Mouse (Mus musculus) retina, embryonic 14.5 days (tissue): ENCODE results near the gene Sema6b.

Experiments used
- DNase-seq: peaks from one replicate; pipeline ENCODE4 v3.0.0-alpha.2; 2015; ENCODE audit warnings: low spot score

The Sema6b gene

GRCm38 (mm10) chr17:56146131-56146530, 6.0 kb upstream of the Sema6b start:
- no peak for DNase-seq

DNA sequence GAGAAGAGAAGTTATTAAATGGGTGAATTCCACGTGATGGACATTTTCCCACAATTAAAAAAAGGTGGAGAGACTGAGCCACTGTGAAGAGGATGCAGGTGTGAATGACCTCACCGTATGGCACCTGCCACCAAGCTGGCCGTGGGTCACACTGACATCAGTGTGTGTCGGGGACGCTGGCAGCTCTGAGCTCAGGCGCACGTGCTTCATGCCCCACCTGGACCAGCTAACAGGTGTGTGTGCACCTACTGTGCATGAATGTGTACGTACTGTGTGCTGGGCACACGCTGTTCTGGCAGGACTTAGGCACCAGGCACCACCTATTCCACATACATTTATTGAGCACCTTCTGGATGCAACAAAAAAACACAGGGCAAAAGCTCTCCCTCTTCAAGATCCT, 4.4 kb upstream of the Sema6b start:
- DNase-seq, result no peak

GRCm38 (mm10) chr17:56141702-56142605, 1.8 kb upstream of the Sema6b start:
- peak; percentile 71 for DNase-seq

DNA sequence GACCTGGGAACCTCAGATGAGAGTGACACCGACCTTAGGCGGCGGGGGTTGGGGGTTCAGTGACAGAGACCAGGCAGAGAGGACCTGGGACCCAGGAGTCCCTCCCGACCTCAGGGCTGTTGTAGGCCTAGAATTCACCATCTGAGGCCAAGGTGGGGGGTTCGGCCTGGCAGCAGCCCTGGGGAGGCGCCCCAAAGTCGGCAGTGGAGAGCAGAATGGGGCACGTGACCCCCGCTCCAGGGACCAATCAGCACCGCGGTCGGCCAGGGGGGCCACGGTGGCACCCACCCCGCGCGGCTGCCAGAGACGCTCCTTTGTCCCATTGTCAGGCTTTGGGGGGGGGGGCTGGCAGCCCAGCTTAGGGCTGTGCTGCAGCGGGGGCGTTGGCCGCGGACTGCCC, 788 bp downstream of the Sema6b start:
- DNase-seq, result no peak

GRCm38 (mm10) chr17:56137839-56138613, 2.1 kb downstream of the Sema6b start:
- no peak for DNase-seq

DNA sequence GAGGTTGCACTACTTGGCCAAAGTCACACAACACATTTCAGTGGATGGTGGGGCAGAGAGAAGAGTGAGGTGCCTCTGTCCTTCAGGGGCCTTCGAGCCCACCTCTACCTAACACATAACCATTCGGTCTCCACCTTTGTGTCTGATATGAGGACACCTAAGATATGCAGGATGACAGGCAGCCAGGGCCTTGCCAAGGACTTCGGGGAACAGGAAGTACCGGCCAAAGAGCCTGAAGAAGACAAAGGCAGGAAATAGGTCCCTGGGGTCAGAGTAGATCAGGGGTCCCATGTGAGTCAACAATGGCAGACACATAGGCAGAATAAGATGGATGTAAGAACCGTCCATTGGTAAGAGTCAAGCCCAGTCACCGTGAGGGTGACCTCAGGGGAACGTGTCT, 3.6 kb downstream of the Sema6b start:
- DNase-seq, result no peak

DNA sequence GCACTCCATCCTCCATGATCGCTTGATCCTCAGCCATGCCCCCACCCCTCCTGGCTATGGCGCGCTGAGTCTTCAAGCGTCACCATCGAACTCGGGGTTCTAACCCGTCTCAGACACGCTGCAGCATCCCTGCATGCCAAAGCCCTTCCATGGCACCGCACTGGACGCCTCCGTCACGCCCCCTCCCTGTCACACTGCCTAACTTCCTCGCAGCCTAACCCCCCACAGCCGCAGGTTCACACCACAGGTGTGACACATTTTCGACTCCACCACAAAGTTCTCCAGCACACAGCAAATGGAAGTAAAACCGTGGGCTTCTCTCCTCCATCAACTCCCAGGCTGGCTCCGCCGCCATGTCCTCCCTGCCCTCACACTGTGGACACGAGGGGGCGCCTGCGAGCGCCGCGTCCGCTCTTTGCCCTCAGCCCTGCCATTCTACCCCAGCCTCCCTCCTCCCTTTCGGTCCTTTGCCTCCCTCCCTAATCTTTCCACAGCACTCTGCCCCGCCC, 5.6 kb downstream of the Sema6b start:
- DNase-seq, result peak; percentile 77

DNA sequence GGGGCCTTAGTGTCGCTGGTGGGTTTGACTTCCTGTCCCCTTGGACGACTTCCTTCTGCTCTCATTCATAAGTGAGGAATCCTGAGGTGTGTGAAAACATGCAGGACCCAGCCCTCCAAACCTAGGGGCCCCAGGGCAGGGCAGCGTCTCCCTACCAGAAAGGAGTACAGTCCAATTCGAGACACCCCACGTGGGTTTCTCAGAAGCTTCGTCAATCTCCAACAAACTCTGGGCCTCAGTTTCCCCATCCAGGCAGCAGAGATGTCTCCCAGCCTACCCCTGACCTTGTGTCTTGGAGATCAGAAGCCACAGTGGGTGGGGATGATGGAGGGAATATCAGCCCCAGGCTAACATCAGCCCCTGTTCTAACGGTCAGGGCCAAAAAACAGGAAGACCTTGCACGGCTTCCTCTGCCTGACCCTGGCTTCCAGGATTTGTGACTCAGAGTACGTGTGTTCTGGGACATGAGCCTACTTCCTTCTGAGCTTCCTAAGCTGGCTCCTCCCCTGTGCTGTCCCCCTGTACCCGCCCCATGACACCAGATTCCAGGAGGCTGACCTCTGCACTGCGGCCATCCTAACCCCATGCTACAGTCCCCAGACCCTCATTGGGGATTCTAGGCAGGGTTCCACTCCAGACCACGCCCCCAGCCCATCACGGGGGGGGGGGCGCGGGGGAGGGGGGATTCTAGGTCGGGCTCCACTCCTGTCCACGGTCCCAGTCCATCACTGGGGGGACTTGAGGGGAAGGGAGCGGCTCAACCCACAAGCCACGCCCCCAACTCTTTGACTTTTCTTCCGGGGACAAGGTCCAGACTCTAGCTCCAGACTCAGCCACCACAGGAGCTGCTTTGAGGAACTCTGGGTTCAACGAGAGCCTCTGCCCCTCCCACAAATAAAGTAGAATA, 6.4 kb downstream of the Sema6b start:
- DNase-seq, result no peak

GRCm38 (mm10) chr17:56132661-56133060, 7.5 kb downstream of the Sema6b start:
- DNase-seq, result peak; percentile 81

- DNase-seq, result peak; percentile 80
Observed at GRCm38 (mm10) chr17:56131814-56132213, 8.3 kb downstream of the Sema6b start.

DNA sequence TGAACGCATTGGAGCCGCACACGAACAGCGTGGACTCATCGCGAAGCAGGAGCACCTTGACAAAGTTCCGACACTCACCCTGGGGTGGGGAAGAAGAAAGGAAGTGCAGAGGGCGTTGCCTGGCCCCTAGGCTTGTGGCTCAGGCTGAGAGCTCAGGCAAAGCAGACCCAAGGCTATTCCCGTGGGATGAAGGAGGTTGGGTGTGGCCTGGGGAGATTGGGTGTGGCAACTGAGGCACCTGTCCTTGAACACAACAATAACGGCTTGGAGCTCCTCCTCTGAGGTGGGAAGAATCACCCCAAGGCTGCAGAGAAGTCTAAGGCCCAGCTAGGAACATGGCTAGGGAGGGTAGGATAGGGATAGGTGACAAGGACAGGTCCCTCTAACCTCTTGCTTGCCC, 9.0 kb downstream of the Sema6b start:
- DNase-seq, result no peak

- DNase-seq, result no peak
Observed at GRCm38 (mm10) chr17:56128246-56128645, 11.9 kb downstream of the Sema6b start.

- no peak for DNase-seq
Observed at GRCm38 (mm10) chr17:56126175-56126574, 14.0 kb downstream of the Sema6b start.

GRCm38 (mm10) chr17:56125276-56125630, 14.9 kb downstream of the Sema6b start:
- DNase-seq, result no peak

DNA sequence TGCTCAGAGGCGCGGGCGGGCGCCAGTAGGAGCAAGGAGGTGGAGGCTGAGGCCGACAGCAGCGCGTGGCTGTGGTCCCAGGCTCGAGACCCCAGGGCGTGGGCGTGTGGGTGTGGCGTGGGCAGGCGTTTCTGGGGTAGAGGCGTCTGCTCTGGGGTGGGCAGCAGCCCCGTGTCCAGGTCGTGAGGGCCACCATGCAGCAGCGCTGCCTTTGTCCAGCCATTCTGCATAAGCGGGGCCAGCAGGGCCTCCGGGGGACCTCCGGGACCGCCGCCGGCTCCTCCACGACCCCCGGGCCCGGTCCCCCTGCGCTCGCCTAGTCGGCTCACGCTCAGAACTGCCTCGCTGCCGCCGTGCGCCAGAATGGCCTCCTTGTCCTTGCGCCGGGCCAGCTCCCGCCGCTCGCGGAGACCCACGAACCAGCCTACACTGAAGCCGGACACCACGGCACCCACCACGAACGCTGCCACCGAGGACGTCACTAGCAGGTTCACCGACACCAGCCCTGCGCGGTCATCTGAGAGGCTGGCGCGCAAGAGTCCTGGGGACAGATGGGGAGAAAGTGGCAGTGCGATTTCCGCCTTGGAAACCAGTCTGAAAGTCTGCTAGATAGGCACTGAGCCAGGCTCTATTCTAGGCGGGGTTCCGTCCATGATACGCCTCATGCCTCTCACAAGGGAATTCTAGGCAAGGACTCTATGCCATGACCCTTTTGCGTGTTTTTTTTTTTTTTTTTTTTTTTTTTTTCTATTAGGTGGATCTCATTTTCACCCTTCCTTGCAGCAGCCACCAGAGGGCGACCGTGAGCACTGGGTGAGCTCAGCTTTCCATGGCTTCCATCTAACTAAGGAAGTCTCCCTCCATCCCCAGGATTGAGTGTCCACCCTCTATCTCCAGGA, 15.5 kb downstream of the Sema6b start:
- peak; percentile 77 for DNase-seq

GRCm38 (mm10) chr17:56123681-56124340, 16.3 kb downstream of the Sema6b start:
- no peak for DNase-seq

GRCm38 (mm10) chr17:56123161-56123560, 17.0 kb downstream of the Sema6b start:
- no peak for DNase-seq

DNA sequence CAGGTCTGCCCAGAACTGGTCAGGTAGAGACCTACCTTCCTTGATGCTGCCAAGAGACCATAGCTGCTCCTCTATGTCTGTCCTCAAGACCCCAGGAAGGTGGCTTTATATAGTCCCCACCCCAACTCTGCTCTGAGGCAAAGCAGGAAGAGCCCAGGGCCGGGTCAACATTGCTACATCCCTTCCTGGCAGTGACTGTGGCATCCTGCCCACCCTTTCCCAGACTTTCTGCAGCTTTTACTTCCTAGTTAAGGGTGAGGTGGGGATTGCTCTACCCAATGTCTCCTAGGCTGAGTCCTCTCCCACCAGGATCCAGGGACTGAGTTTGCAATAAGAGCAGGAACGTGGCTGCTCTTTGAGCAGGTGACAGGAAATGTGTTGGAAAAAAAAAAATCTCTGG, 18.3 kb downstream of the Sema6b start, which contains the start of gene Lrg1:
TSS of gene Lrg1 (minus strand) at position 176 of the 400 bp plus-strand sequence.
- no peak for DNase-seq

DNA sequence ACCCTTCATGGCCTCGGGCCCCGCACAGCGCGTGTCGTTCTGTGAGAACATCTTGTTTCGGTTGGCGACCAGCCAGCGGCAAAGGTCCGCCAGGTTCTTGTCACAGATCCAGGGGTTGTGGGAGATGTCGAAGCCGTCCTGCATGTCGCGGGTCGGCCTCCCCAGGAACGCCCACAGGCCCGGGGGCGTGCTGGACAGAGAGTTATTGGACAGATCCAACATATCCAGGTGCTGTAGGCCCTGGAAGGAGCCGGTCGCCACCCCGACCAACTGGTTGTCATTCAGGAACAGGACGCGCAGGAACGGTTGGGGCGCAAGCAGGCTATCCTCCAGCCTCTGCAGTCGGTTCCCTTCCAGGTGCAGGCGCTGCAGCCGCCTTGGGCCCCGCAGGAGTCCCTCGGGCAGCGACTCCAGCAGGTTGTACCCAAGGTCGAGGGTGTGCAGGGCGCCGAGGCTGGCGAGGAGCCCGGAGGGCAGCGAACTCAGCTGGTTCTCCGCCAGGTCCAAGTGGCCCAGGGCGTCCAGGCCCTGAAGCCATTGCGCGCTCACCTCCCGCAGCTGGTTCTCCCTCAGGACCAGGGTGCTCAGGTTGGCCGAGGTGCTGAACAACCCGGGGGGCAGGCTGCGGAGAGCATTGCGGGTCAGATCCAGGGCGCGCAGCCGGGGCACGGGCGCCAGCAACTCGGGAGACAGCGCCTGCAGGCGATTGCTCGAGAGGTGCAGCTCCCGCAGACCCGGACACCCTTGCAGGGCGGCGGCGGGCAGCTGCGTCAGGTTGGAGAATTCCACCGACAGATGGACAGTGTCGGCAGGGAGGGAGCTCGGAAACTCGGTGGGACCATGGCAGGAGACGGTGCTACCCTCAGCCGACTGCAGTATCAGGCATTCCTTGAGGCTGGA, 19.9 kb downstream of the Sema6b start:
- DNase-seq, result no peak
